ENCODE assay signal across 10 mouse cellular contexts in the genomic region with DNA sequence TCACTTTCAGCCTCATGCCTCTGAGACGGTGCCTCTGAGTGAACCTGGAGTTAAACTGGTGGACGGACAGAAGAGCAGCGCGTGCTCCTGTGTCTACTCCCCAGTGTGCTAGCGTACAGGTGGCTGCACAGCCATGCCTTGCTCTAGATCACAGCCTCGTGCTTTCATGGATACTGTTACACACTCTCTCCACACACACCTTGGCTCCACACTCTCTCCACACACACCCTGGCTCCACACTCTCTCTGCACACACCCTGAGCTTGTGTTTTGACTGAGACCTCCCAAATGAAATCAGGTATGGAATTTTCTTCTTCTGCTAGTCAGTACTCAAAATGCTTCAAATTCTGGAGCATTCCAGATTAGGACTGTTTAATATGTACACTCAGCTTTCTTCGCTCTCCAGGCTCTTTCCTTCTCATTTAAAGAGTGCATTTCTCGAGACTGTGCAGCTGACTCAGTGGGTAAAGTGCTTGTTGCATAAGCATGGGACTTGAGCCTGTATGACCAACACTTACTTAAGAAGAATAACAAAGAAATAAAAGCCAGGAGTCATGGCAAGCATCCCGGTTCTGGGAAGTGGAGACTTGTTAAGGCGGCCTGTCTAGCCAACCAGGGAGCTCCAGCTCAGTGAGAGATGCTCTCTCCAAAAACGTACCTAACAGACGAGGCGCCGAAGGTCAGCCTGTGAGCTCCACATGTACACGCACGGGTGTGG. TPM values are rescaled to one million over a fixed set of nuclear protein-coding genes. Genes with fewer than 3 reads are reported as not detected.
DNase-seq lines count a peak whose midpoint lies in the region; ATAC-seq and TF ChIP-seq lines count a peak whose summit lies in the region.
"Had no signal": no experiment of that assay in that cellular context is flagged by ENCODE, and none has a peak within 500 bp of the region (broad histone marks: within the 10 kb centered on the region; RNA-seq: fewer than 3 reads in every experiment).

No protein-coding gene starts in this region.

- DNase-seq in heart, adult 18-20 months = peak; percentile 63 to 71
- DNase-seq in heart, embryonic 10.5 days (ENCODE audit: low spot score) = no peak
- peak; percentile 39 to 41 for DNase-seq in heart, postnatal 36 days
- DNase-seq in lung, postnatal 36 days = peak; percentile 94
- DNase-seq in midbrain, postnatal 0 days (ENCODE audit: low spot score) = no peak
- DNase-seq: kidney, adult 18-20 months; liver had no signal

- 78% methylated on average over 16 of the region's 16 CpGs for WGBS in heart, embryonic 10.5 days
- 86% methylated on average over 16 of the region's 16 CpGs for WGBS in midbrain, postnatal 0 days

- no peak overlapping the region for H3K27ac ChIP-seq in heart, embryonic 10.5 days
- H3K27ac ChIP-seq in embryonic fibroblast, embryonic 13.5 days (ENCODE audit: insufficient read depth, low read length) = peak overlapping the region; percentile 53
- no peak overlapping the region for H3K27ac ChIP-seq in midbrain, postnatal 0 days (ENCODE audit: low read depth, low read length)

- H3K4me1 ChIP-seq in heart, embryonic 10.5 days = 0 out of 2 replicates have a peak, but pooled peaks cover 2% of the 10 kb centered on the region
- H3K4me1 ChIP-seq in embryonic fibroblast, embryonic 13.5 days (ENCODE audit: control insufficient read depth, insufficient read depth, low read length) = peaks cover 15% of the 10 kb centered on the region
- H3K4me1 ChIP-seq in midbrain, postnatal 0 days (ENCODE audit: insufficient read depth, low read length) = no peaks in the 10 kb centered on the region; the same call in 1 of the 2 replicates

- no peaks in the 10 kb centered on the region for H3K27me3 ChIP-seq in heart, embryonic 10.5 days (ENCODE audit: insufficient read depth, poor library complexity, severe bottlenecking)
- no peaks in the 10 kb centered on the region for H3K27me3 ChIP-seq in midbrain, postnatal 0 days (ENCODE audit: insufficient read depth, low read length)

- no peak overlapping the region for H3K9ac ChIP-seq in midbrain, postnatal 0 days (replicated peaks; ENCODE audit: low read length, poor library complexity, severe bottlenecking)

- no peak for TF ChIP-seq CTCF in embryonic fibroblast, embryonic 13.5 days (IDR thresholded peaks at IDR 0.05; ENCODE audit: borderline replicate concordance, insufficient read depth, low read length)
- no peak for TF ChIP-seq CTCF in midbrain, postnatal 0 days (IDR thresholded peaks at IDR 0.05)

- H3K4me3 ChIP-seq in heart, embryonic 10.5 days = no peak overlapping the region
- no peak overlapping the region for H3K4me3 ChIP-seq in embryonic fibroblast, embryonic 13.5 days (ENCODE audit: insufficient read depth, low read length)
- no peak overlapping the region for H3K4me3 ChIP-seq in midbrain, postnatal 0 days (ENCODE audit: low read depth, low read length)

- no peak for ATAC-seq in granulocyte monocyte progenitor cell, adult 5-6 weeks (replicated peaks; ENCODE audit: poor library complexity, severe bottlenecking)
- ATAC-seq in CD4-positive, CD25-positive, alpha-beta regulatory T cell, adult 4 months = no peak
- no peak for ATAC-seq in midbrain, postnatal 0 days (ENCODE audit: low FRiP score)

- TF ChIP-seq POLR2A in embryonic fibroblast, embryonic 13.5 days (IDR thresholded peaks at IDR 0.05; ENCODE audit: low read depth, low read length) = no peak

- no peaks in the 10 kb centered on the region for H3K36me3 ChIP-seq in heart, embryonic 10.5 days
- no peaks in the 10 kb centered on the region for H3K36me3 ChIP-seq in midbrain, postnatal 0 days (ENCODE audit: insufficient read depth, low read length)

- intact Hi-C loops in heart, postnatal 36 days (cut with DNase I) = no loop called here

- no peak overlapping the region for H3K4me2 ChIP-seq in midbrain, postnatal 0 days (ENCODE audit: low read depth, low read length, poor library complexity, severe bottlenecking)

- H3K9me3 ChIP-seq in heart, embryonic 10.5 days = no peaks in the 10 kb centered on the region
- no peaks in the 10 kb centered on the region for H3K9me3 ChIP-seq in midbrain, postnatal 0 days (ENCODE audit: low read length)

RNA-seq across cellular contexts. Expression of gene Cacybp, which starts 51.1 kb away (rescaled TPM):
- 100 to 1,000 TPM in 1 of 2 experiments, 10 to 100 TPM in 1; 80.1 to 105 TPM for total RNA-seq in heart, adult 18-20 months (2021)
- polyA plus RNA-seq in heart, embryonic 10.5 days (2016; fragmentation: Nextera tagmentation; extraction: Ambion mirVana) = 207 and 292 TPM in 2 replicates
- 130 and 138 TPM in 2 replicates for polyA plus RNA-seq in embryonic fibroblast, embryonic 13.5 days (2011; ENCODE audit: insufficient read length, low read depth, missing spikeins)
- total RNA-seq in heart, postnatal 36 days (2021) = 10 to 100 TPM; 62.9 to 70.7 TPM
- 161 and 188 TPM in 2 replicates for total RNA-seq in granulocyte monocyte progenitor cell, adult 5-6 weeks (2014; fragmentation: Nextera tagmentation)
- 288 and 319 TPM in 2 replicates for total RNA-seq in granulocyte monocyte progenitor cell, adult 5-6 weeks (2017)
- polyA plus RNA-seq in CD4-positive, CD25-positive, alpha-beta regulatory T cell, adult 4 months (2017; shearing (Covaris generic)) = 100 to 1,000 TPM in 1 of 2 experiments, 10 to 100 TPM in 1; 81.6 to 125 TPM
- total RNA-seq in midbrain, postnatal 0 days (2014; rRNA removed) = 126 and 134 TPM in 2 replicates
- polyA plus RNA-seq in midbrain, postnatal 0 days (2015; fragmentation: Nextera tagmentation; extraction: Ambion mirVana) = 320 and 328 TPM in 2 replicates

Comparison
In these comparisons a context has a peak if more than half of its experiments do, and no peak if none do; other contexts are left out.
1. DNase-seq: peak in heart, adult 18-20 months (2 of 2), heart, postnatal 36 days (2 of 2) and lung, postnatal 36 days (single experiment); none in heart, embryonic 10.5 days (single experiment) and midbrain, postnatal 0 days (single experiment).